Comparison of ENCODE assay signal across 12 mouse cellular contexts in genomic region chr11:52384667-52385066, GRCm38 (mm10). TPM values are rescaled to one million over a fixed set of nuclear protein-coding genes. Genes with fewer than 3 reads are reported as not detected.
DNase-seq lines count a peak whose midpoint lies in the region; ATAC-seq and TF ChIP-seq lines count a peak whose summit lies in the region.
"Had no signal": no experiment of that assay in that cellular context is flagged by ENCODE, and none has a peak within 500 bp of the region (broad histone marks: within the 10 kb centered on the region; RNA-seq: fewer than 3 reads in every experiment).

No protein-coding gene starts in this region.

- no peaks in the 10 kb centered on the region for H3K4me1 ChIP-seq in hindbrain, postnatal 0 days (ENCODE audit: insufficient read depth, low read length)
- no peaks in the 10 kb centered on the region for H3K4me1 ChIP-seq in hindbrain, embryonic 13.5 days (replicated peaks)
- H3K4me1 ChIP-seq in embryonic facial prominence, embryonic 14.5 days (ENCODE audit: control insufficient read depth, insufficient read depth, low read length): no peaks in the 10 kb centered on the region
- H3K4me1 ChIP-seq: hindbrain, embryonic 12.5 days; limb, embryonic 10.5 days had no signal

- peaks cover 44% of the 10 kb centered on the region for H3K36me3 ChIP-seq in hindbrain, postnatal 0 days (ENCODE audit: insufficient read depth, low read length)
- H3K36me3 ChIP-seq in hindbrain, embryonic 13.5 days: peaks cover 81% of the 10 kb centered on the region
- peaks cover 83% of the 10 kb centered on the region for H3K36me3 ChIP-seq in embryonic facial prominence, embryonic 14.5 days (ENCODE audit: control insufficient read depth, insufficient read depth, low read length)

- H3K27ac ChIP-seq in hindbrain, postnatal 0 days: no peak overlapping the region
- no peak overlapping the region for H3K27ac ChIP-seq in hindbrain, embryonic 13.5 days
- H3K27ac ChIP-seq in embryonic facial prominence, embryonic 14.5 days (replicated peaks; ENCODE audit: low read depth, low read length): no peak overlapping the region
- H3K27ac ChIP-seq: hindbrain, embryonic 12.5 days; limb, embryonic 10.5 days had no signal

- H3K9me3 ChIP-seq in hindbrain, postnatal 0 days (ENCODE audit: low read length): no peaks in the 10 kb centered on the region
- no peaks in the 10 kb centered on the region for H3K9me3 ChIP-seq in hindbrain, embryonic 13.5 days
- no peaks in the 10 kb centered on the region for H3K9me3 ChIP-seq in embryonic facial prominence, embryonic 14.5 days (ENCODE audit: control insufficient read depth, low read length)
- H3K9me3 ChIP-seq: hindbrain, embryonic 12.5 days; limb, embryonic 10.5 days had no signal

- no peak overlapping the region for H3K4me3 ChIP-seq in hindbrain, postnatal 0 days (ENCODE audit: low read length)
- no peak overlapping the region for H3K4me3 ChIP-seq in hindbrain, embryonic 13.5 days
- no peak overlapping the region for H3K4me3 ChIP-seq in embryonic facial prominence, embryonic 14.5 days (ENCODE audit: low read depth, low read length)
- H3K4me3 ChIP-seq: hindbrain, embryonic 12.5 days; limb, embryonic 10.5 days; myocyte had no signal

- peak; percentile 67 for DNase-seq in hindbrain, postnatal 0 days (ENCODE audit: low spot score)
- peak; percentile 38 for DNase-seq in 3T3-L1 (ENCODE audit: low read depth, low spot score)
- peak; percentile 42 for DNase-seq in CD4-positive helper T cell, adult 2 months (ENCODE audit: low read depth, low spot score)
- DNase-seq in embryonic facial prominence, embryonic 14.5 days (ENCODE audit: low spot score): peak; percentile 35
- no peak for DNase-seq in frontal cortex, postnatal 14 days (ENCODE audit: low spot score in 2 of 2)
- no peak for DNase-seq in heart, adult 11 months
- DNase-seq: cerebellum, adult 9-10 months; heart, adult 18-20 months had no signal

- no peak for ATAC-seq in hindbrain, postnatal 0 days
- ATAC-seq in hindbrain, embryonic 13.5 days (ENCODE audit: low FRiP score): no peak
- no peak for ATAC-seq in embryonic facial prominence, embryonic 14.5 days (ENCODE audit: low read depth)

- H3K4me2 ChIP-seq in hindbrain, postnatal 0 days (ENCODE audit: low read depth, low read length): no peak overlapping the region
- no peak overlapping the region for H3K4me2 ChIP-seq in hindbrain, embryonic 13.5 days
- H3K4me2 ChIP-seq in embryonic facial prominence, embryonic 14.5 days (ENCODE audit: low read depth, low read length): no peak overlapping the region
- H3K4me2 ChIP-seq: hindbrain, embryonic 12.5 days had no signal

- H3K9ac ChIP-seq in hindbrain, postnatal 0 days (replicated peaks; ENCODE audit: low read length): no peak overlapping the region
- H3K9ac ChIP-seq in hindbrain, embryonic 13.5 days: no peak overlapping the region
- H3K9ac ChIP-seq in embryonic facial prominence, embryonic 14.5 days (ENCODE audit: low read depth, low read length): no peak overlapping the region
- H3K9ac ChIP-seq: hindbrain, embryonic 12.5 days had no signal

- 56% methylated on average over 3 of the region's 3 CpGs for WGBS in hindbrain, postnatal 0 days
- 61% methylated on average over 3 of the region's 3 CpGs for WGBS in hindbrain, embryonic 13.5 days
- WGBS in embryonic facial prominence, embryonic 14.5 days: 44% methylated on average over 3 of the region's 3 CpGs

- H3K27me3 ChIP-seq in hindbrain, postnatal 0 days (ENCODE audit: insufficient read depth, low read length): no peaks in the 10 kb centered on the region
- H3K27me3 ChIP-seq in hindbrain, embryonic 13.5 days: no peaks in the 10 kb centered on the region
- H3K27me3 ChIP-seq in embryonic facial prominence, embryonic 14.5 days (replicated peaks; ENCODE audit: control insufficient read depth, insufficient read depth, low read length): no peaks in the 10 kb centered on the region
- H3K27me3 ChIP-seq: hindbrain, embryonic 12.5 days had no signal

- TF ChIP-seq CTCF in hindbrain, postnatal 0 days (IDR thresholded peaks at IDR 0.05; ENCODE audit: low read depth): peak; percentile 63

RNA-seq across cellular contexts. Expression of gene 9530068E07Rik, which starts 11.6 kb away (rescaled TPM):
- 125 and 142 TPM in 2 replicates for total RNA-seq in hindbrain, postnatal 0 days (2014; rRNA removed)
- 126 and 131 TPM in 2 replicates for polyA plus RNA-seq in hindbrain, postnatal 0 days (2015; fragmentation: Nextera tagmentation; extraction: Ambion mirVana)
- 129 TPM in 2 replicates for polyA plus RNA-seq in hindbrain, embryonic 13.5 days (2015; fragmentation: Nextera tagmentation; extraction: Ambion mirVana)
- 199 and 218 TPM in 2 replicates for polyA plus RNA-seq in embryonic facial prominence, embryonic 14.5 days (2014; fragmentation: Nextera tagmentation; extraction: Ambion mirVana)

RNA-seq across cellular contexts. Expression of gene Vdac1, which starts 24.0 kb away (rescaled TPM):
- 276 and 314 TPM in 2 replicates for total RNA-seq in hindbrain, postnatal 0 days (2014; rRNA removed)
- polyA plus RNA-seq in hindbrain, postnatal 0 days (2015; fragmentation: Nextera tagmentation; extraction: Ambion mirVana): 437 and 441 TPM in 2 replicates
- polyA plus RNA-seq in hindbrain, embryonic 13.5 days (2015; fragmentation: Nextera tagmentation; extraction: Ambion mirVana): 280 and 294 TPM in 2 replicates
- polyA plus RNA-seq in embryonic facial prominence, embryonic 14.5 days (2014; fragmentation: Nextera tagmentation; extraction: Ambion mirVana): 239 and 240 TPM in 2 replicates

Comparison
In these comparisons a context has a peak if more than half of its experiments do, and no peak if none do; other contexts are left out.
1. DNase-seq: peak in hindbrain, postnatal 0 days (single experiment), 3T3-L1 (single experiment), CD4-positive helper T cell, adult 2 months (single experiment) and embryonic facial prominence, embryonic 14.5 days (single experiment); none in frontal cortex, postnatal 14 days (0 of 2) and heart, adult 11 months (single experiment).